Mouse (Mus musculus): ENCODE measurements around the gene Sgsm1.

GRCm38 (mm10) chr5:113292832-113293231 is 17.8 kb downstream of the Sgsm1 start:
- TF ChIP-seq CTCF (IDR thresholded peaks at IDR 0.05; ENCODE audit: control insufficient read depth, insufficient read depth, insufficient read length), result no peak
- TF ChIP-seq MAX (IDR thresholded peaks at IDR 0.05), result no peak
- no peak for TF ChIP-seq USF1 (IDR thresholded peaks at IDR 0.05; ENCODE audit: low read depth)
- TF ChIP-seq CEBPB (IDR thresholded peaks at IDR 0.05; ENCODE audit: low read depth), result no peak
